16 mouse cellular contexts compared by ENCODE assay signal in the genomic region with DNA sequence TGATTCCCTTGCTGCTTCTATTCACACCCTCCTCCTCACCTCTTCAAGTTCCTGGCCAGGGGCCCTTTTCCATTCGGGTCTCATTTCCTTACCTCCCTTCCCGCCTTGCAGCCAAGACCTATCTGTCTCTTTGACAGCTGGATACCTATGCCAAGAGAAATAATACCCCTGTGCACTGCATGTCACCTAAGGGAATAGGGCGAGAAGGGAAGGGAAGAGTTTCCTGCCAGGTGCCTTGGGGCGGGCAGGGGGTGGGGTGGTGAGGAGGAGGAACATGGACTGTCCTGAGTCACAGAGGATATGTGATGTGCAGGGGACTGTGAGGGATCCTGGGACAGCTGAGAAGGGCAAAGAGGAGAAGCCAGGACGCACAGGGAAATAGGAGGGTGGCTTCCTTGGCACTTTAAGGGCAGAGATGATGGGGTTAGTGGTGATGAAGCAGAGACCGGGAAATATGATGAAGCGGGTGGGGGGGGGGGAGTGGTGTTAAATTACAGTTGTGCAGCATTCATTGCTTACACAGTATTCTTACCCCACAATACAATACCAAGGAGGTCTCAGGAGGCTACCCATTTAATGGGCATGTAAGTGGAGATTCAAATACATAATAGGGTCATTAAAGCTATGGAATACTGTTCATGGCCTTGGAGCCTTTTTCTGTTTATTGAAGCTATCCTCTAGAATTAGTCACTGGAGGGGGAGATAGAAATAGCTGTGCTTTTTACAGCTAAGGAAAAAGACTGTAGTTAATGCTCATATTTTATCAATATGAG.
A peak's percentile ranks its signal among the peaks of the same experiment; 100 is the strongest.
DNase-seq lines count a peak whose midpoint lies in the region; ATAC-seq lines count a peak whose summit lies in the region.
"Had no signal": no experiment of that assay in that cellular context is flagged by ENCODE, and none has a peak within 500 bp of the region (broad histone marks: within the 10 kb centered on the region; RNA-seq: fewer than 3 reads in every experiment).

No protein-coding gene starts in this region.

- H3K4me1 ChIP-seq in kidney, embryonic 15.5 days, result peaks cover 24% of the 10 kb centered on the region
- peaks cover 8% of the 10 kb centered on the region; the same call in 1 of the 2 replicates for H3K4me1 ChIP-seq in stomach, embryonic 15.5 days
- H3K4me1 ChIP-seq: liver, embryonic 13.5 days had no signal

- no peak overlapping the region for H3K9ac ChIP-seq in kidney, embryonic 15.5 days
- no peak overlapping the region for H3K9ac ChIP-seq in stomach, embryonic 15.5 days
- H3K9ac ChIP-seq: embryonic facial prominence, embryonic 13.5 days; intestine, embryonic 15.5 days; liver, embryonic 13.5 days had no signal

- peak; percentile 79 for ATAC-seq in kidney, embryonic 15.5 days (replicated peaks; ENCODE audit: low FRiP score)
- ATAC-seq in stomach, embryonic 15.5 days (ENCODE audit: insufficient read depth, low FRiP score, low read depth), result peak; percentile 19; the same call in 1 of the 2 replicates
- ATAC-seq: forebrain, embryonic 16.5 days; intestine, embryonic 15.5 days had no signal

- WGBS in kidney, embryonic 15.5 days, result 27% methylated on average over 7 of the region's 7 CpGs
- WGBS in stomach, embryonic 15.5 days, result 58% methylated on average over 7 of the region's 7 CpGs

- DNase-seq in adrenal gland, adult (ENCODE audit: inconsistent age in 2 of 2, low spot score in 1 of 2), result peak; percentile 42 to 64
- DNase-seq in adrenal gland, adult 18-20 months (ENCODE audit: low spot score in 2 of 2), result no peak
- peak; percentile 15 for DNase-seq in ovary, adult 18-20 months (ENCODE audit: low spot score)
- DNase-seq in ovary, postnatal 14 days (ENCODE audit: low spot score), result no peak
- no peak for DNase-seq in MN1 (ENCODE audit: low spot score)
- no peak for DNase-seq in frontal cortex, adult 2 months (ENCODE audit: extremely low spot score in 1 of 2, low spot score in 1 of 2)
- DNase-seq: cerebellum, adult 9-11 months; liver, embryonic 13.5 days had no signal

- H3K27me3 ChIP-seq in kidney, embryonic 15.5 days, result no peaks in the 10 kb centered on the region
- H3K27me3 ChIP-seq in stomach, embryonic 15.5 days (replicated peaks), result no peaks in the 10 kb centered on the region
- H3K27me3 ChIP-seq: embryonic facial prominence, embryonic 13.5 days; intestine, embryonic 15.5 days had no signal

- no peaks in the 10 kb centered on the region for H3K9me3 ChIP-seq in kidney, embryonic 15.5 days (replicated peaks)
- H3K9me3 ChIP-seq in stomach, embryonic 15.5 days, result no peaks in the 10 kb centered on the region
- H3K9me3 ChIP-seq: embryonic facial prominence, embryonic 13.5 days; intestine, embryonic 15.5 days; liver, embryonic 13.5 days had no signal

- no peak overlapping the region for H3K4me3 ChIP-seq in kidney, embryonic 15.5 days (replicated peaks)
- no peak overlapping the region for H3K4me3 ChIP-seq in stomach, embryonic 15.5 days (replicated peaks)
- H3K4me3 ChIP-seq: embryonic facial prominence, embryonic 13.5 days; intestine, embryonic 15.5 days; left cerebral cortex, adult 2 months; liver, embryonic 13.5 days had no signal

- H3K27ac ChIP-seq in kidney, embryonic 15.5 days, result no peak overlapping the region
- H3K27ac ChIP-seq in stomach, embryonic 15.5 days, result no peak overlapping the region
- H3K27ac ChIP-seq: embryonic facial prominence, embryonic 13.5 days; intestine, embryonic 15.5 days; left cerebral cortex, adult 2 months; liver, embryonic 13.5 days; macrophage had no signal

- H3K36me3 ChIP-seq in kidney, embryonic 15.5 days, result no peaks in the 10 kb centered on the region
- no peaks in the 10 kb centered on the region for H3K36me3 ChIP-seq in stomach, embryonic 15.5 days
- H3K36me3 ChIP-seq: embryonic facial prominence, embryonic 13.5 days; G1E; intestine, embryonic 15.5 days; liver, embryonic 13.5 days had no signal

- no peak overlapping the region for H3K4me2 ChIP-seq in kidney, embryonic 15.5 days
- H3K4me2 ChIP-seq in stomach, embryonic 15.5 days, result no peak overlapping the region
- H3K4me2 ChIP-seq: embryonic facial prominence, embryonic 13.5 days; intestine, embryonic 15.5 days; liver, embryonic 13.5 days had no signal

Comparison
In these comparisons a context has a peak if more than half of its experiments do, and no peak if none do; other contexts are left out.
1. DNase-seq: peak in adrenal gland, adult (2 of 2) and ovary, adult 18-20 months (single experiment); none in adrenal gland, adult 18-20 months (0 of 2), ovary, postnatal 14 days (single experiment), MN1 (single experiment) and frontal cortex, adult 2 months (0 of 2).